ENCODE assay signal across 9 mouse cellular contexts in the genomic region with DNA sequence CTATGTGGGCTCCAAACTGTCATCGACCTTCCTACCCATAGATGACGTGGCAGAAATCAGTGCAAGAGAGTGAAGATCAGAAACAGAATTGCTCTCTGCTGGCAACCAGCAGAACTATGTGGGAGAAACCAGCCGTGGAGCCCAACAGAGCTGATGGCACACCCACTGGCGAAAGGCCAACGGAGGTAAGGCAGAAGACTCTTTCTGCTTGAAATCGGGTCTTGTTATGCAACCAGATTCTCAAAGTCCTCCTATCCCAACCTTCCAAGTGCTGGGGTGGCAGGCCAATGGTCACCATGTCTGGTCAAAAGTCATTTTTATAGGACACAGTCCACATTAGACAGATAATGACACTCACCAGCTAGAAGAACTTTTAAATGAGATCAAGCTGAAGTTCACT. TPM values are rescaled to one million over a fixed set of nuclear protein-coding genes. Genes with fewer than 3 reads are reported as not detected.
A peak's percentile ranks its signal among the peaks of the same experiment; 100 is the strongest.
DNase-seq lines count a peak whose midpoint lies in the region; ATAC-seq lines count a peak whose summit lies in the region.
"Had no signal": no experiment of that assay in that cellular context is flagged by ENCODE, and none has a peak within 500 bp of the region (broad histone marks: within the 10 kb centered on the region; RNA-seq: fewer than 3 reads in every experiment).

No protein-coding gene starts in this region.

- H3K9ac ChIP-seq in hindbrain, embryonic 13.5 days, result peak overlapping the region; percentile 60; the same call in 1 of the 2 replicates
- no peak overlapping the region for H3K9ac ChIP-seq in hindbrain, embryonic 12.5 days
- no peak overlapping the region for H3K9ac ChIP-seq in midbrain, embryonic 16.5 days (ENCODE audit: low read depth, low read length)

- 81% methylated on average over 6 of the region's 6 CpGs for WGBS in hindbrain, embryonic 13.5 days
- WGBS in hindbrain, embryonic 12.5 days, result 91% methylated on average over 6 of the region's 6 CpGs
- WGBS in midbrain, embryonic 16.5 days, result 79% methylated on average over 6 of the region's 6 CpGs
- WGBS in midbrain, embryonic 10.5 days, result 90% methylated on average over 6 of the region's 6 CpGs

- peaks cover 84% of the 10 kb centered on the region for H3K4me1 ChIP-seq in hindbrain, embryonic 13.5 days (replicated peaks)
- peaks cover 69% of the 10 kb centered on the region for H3K4me1 ChIP-seq in hindbrain, embryonic 12.5 days
- peaks cover 62% of the 10 kb centered on the region for H3K4me1 ChIP-seq in midbrain, embryonic 16.5 days (ENCODE audit: control insufficient read depth, insufficient read depth, low read length)
- H3K4me1 ChIP-seq in midbrain, embryonic 10.5 days, result peaks cover 63% of the 10 kb centered on the region

- no peak for DNase-seq in midbrain, embryonic 10.5 days (ENCODE audit: low spot score)
- DNase-seq in cerebellum, postnatal 25 days, result peak; percentile 79 to 88
- DNase-seq in right cerebral cortex, postnatal 10 days (ENCODE audit: low spot score in 2 of 2), result peak; percentile 60 to 62
- DNase-seq in spleen, postnatal 14 days (ENCODE audit: low spot score in 2 of 2), result no peak
- no peak for DNase-seq in layer of hippocampus, adult 11-12 months (ENCODE audit: low spot score)
- DNase-seq: thymus, adult 2 months had no signal

- no peak for ATAC-seq in hindbrain, embryonic 13.5 days (ENCODE audit: low FRiP score)
- ATAC-seq in hindbrain, embryonic 12.5 days (ENCODE audit: low FRiP score), result no peak
- ATAC-seq in midbrain, embryonic 16.5 days, result no peak

- H3K36me3 ChIP-seq in hindbrain, embryonic 13.5 days, result peaks cover 7% of the 10 kb centered on the region
- peaks cover 10% of the 10 kb centered on the region for H3K36me3 ChIP-seq in hindbrain, embryonic 12.5 days
- peaks cover 2% of the 10 kb centered on the region; the same call in 1 of the 2 replicates for H3K36me3 ChIP-seq in midbrain, embryonic 16.5 days (ENCODE audit: control insufficient read depth, insufficient read depth, low read length)
- H3K36me3 ChIP-seq in midbrain, embryonic 10.5 days, result peaks cover 8% of the 10 kb centered on the region

- H3K9me3 ChIP-seq in hindbrain, embryonic 13.5 days, result no peaks in the 10 kb centered on the region
- no peaks in the 10 kb centered on the region for H3K9me3 ChIP-seq in hindbrain, embryonic 12.5 days (replicated peaks)
- no peaks in the 10 kb centered on the region for H3K9me3 ChIP-seq in midbrain, embryonic 16.5 days (replicated peaks; ENCODE audit: control insufficient read depth, low read length, poor library complexity, severe bottlenecking)
- H3K9me3 ChIP-seq in midbrain, embryonic 10.5 days (replicated peaks), result no peaks in the 10 kb centered on the region

- H3K27me3 ChIP-seq in hindbrain, embryonic 13.5 days, result no peaks in the 10 kb centered on the region
- no peaks in the 10 kb centered on the region for H3K27me3 ChIP-seq in hindbrain, embryonic 12.5 days
- H3K27me3 ChIP-seq in midbrain, embryonic 16.5 days (ENCODE audit: control insufficient read depth, insufficient read depth, low read depth, low read length), result no peaks in the 10 kb centered on the region
- H3K27me3 ChIP-seq in midbrain, embryonic 10.5 days (ENCODE audit: low read depth, poor library complexity, severe bottlenecking), result no peaks in the 10 kb centered on the region

- H3K27ac ChIP-seq in hindbrain, embryonic 13.5 days, result peak overlapping the region; percentile 69; the same call in 1 of the 2 replicates
- no peak overlapping the region for H3K27ac ChIP-seq in hindbrain, embryonic 12.5 days
- H3K27ac ChIP-seq in midbrain, embryonic 16.5 days (ENCODE audit: low read length), result no peak overlapping the region
- H3K27ac ChIP-seq in midbrain, embryonic 10.5 days (replicated peaks), result no peak overlapping the region

- no peak overlapping the region for H3K4me3 ChIP-seq in hindbrain, embryonic 13.5 days
- no peak overlapping the region for H3K4me3 ChIP-seq in hindbrain, embryonic 12.5 days
- no peak overlapping the region for H3K4me3 ChIP-seq in midbrain, embryonic 16.5 days (ENCODE audit: low read depth, low read length)
- H3K4me3 ChIP-seq in midbrain, embryonic 10.5 days, result no peak overlapping the region

- peak overlapping the region; percentile 45 for H3K4me2 ChIP-seq in hindbrain, embryonic 13.5 days
- H3K4me2 ChIP-seq in hindbrain, embryonic 12.5 days (replicated peaks), result no peak overlapping the region
- peak overlapping the region; percentile 52; the same call in 1 of the 2 replicates for H3K4me2 ChIP-seq in midbrain, embryonic 16.5 days (ENCODE audit: low read length)

RNA-seq across cellular contexts. Expression of a gene that starts 40.6 kb away (rescaled TPM):
- 2.9 and 3.3 TPM in 2 replicates for polyA plus RNA-seq in hindbrain, embryonic 13.5 days (2015; fragmentation: Nextera tagmentation; extraction: Ambion mirVana)
- 1.4 and 2.4 TPM in 2 replicates for polyA plus RNA-seq in hindbrain, embryonic 12.5 days (2016; fragmentation: Nextera tagmentation; extraction: Ambion mirVana)
- 2.1 and 2.5 TPM in 2 replicates for polyA plus RNA-seq in midbrain, embryonic 16.5 days (2015; fragmentation: Nextera tagmentation; extraction: Ambion mirVana)
- 1.8 and 2.8 TPM in 2 replicates for polyA plus RNA-seq in midbrain, embryonic 10.5 days (2016; fragmentation: Nextera tagmentation; extraction: Ambion mirVana)
- polyA plus RNA-seq: thymus, adult 2 months had no signal

RNA-seq across cellular contexts. Expression of a gene that starts 58.9 kb away (rescaled TPM):
- 2.6 and 2.8 TPM in 2 replicates for polyA plus RNA-seq in hindbrain, embryonic 13.5 days (2015; fragmentation: Nextera tagmentation; extraction: Ambion mirVana)
- polyA plus RNA-seq in hindbrain, embryonic 12.5 days (2016; fragmentation: Nextera tagmentation; extraction: Ambion mirVana), result 8.0 and 8.1 TPM in 2 replicates
- 1.4 and 1.5 TPM in 2 replicates for polyA plus RNA-seq in midbrain, embryonic 16.5 days (2015; fragmentation: Nextera tagmentation; extraction: Ambion mirVana)
- polyA plus RNA-seq in midbrain, embryonic 10.5 days (2016; fragmentation: Nextera tagmentation; extraction: Ambion mirVana), result 10.3 and 12.3 TPM in 2 replicates

Comparison
In these comparisons a context has a peak if more than half of its experiments do, and no peak if none do; other contexts are left out.
1. DNase-seq: peak in cerebellum, postnatal 25 days (2 of 2) and right cerebral cortex, postnatal 10 days (2 of 2); none in midbrain, embryonic 10.5 days (single experiment), spleen, postnatal 14 days (0 of 2) and layer of hippocampus, adult 11-12 months (single experiment).